Mouse (Mus musculus) limb, embryonic 13.5 days (tissue): Measurements from ENCODE around the gene Echdc3. TPM values are rescaled to one million over a fixed set of nuclear protein-coding genes. Genes with fewer than 3 reads are reported as not detected.
A peak's percentile ranks its signal among the peaks of the same experiment; 100 is the strongest.

ENCODE experiments used
- ATAC-seq: fragments of 200-750 bp; cut with Nextera tagmentation; 2 replicates; pipeline ENCODE4 v1.8.0; 2017; ENCODE audit warnings: low read depth, moderate number of reproducible peaks, moderate TSS enrichment; ENCODE audit not compliant: low FRiP score
- H3K27ac ChIP-seq: fragments of 300-500 bp; sonication (generic); 2 replicates; pipeline ENCODE4 v1.5.1; 2015; ENCODE audit warnings: inconsistent platforms, mild to moderate bottlenecking, moderate library complexity
- H3K27me3 ChIP-seq: fragments of 300-500 bp; sonication (generic); 2 replicates; pipeline ENCODE4 v1.6.1; 2015; ENCODE audit warnings: mild to moderate bottlenecking, inconsistent platforms
- H3K36me3 ChIP-seq: fragments of 300-500 bp; sonication (generic); 2 replicates; pipeline ENCODE4 v1.6.1; 2015; ENCODE audit warnings: inconsistent platforms, mild to moderate bottlenecking, moderate library complexity
- H3K4me1 ChIP-seq: fragments of 300-500 bp; sonication (generic); 2 replicates; pipeline ENCODE4 v1.6.1; 2015; ENCODE audit warnings: inconsistent platforms
- H3K4me2 ChIP-seq: fragments of 300-500 bp; sonication (generic); replicated peaks from 2 replicates; pipeline ENCODE4 v1.6.1; 2015; ENCODE audit warnings: inconsistent platforms, mild to moderate bottlenecking, moderate library complexity
- H3K4me3 ChIP-seq: fragments of 300-500 bp; sonication (generic); 2 replicates; pipeline ENCODE4 v1.5.1; 2015; ENCODE audit warnings: moderate library complexity, mild to moderate bottlenecking, inconsistent platforms
- H3K9ac ChIP-seq: fragments of 300-500 bp; sonication (generic); 2 replicates; pipeline ENCODE4 v1.6.1; 2015; ENCODE audit warnings: mild to moderate bottlenecking, inconsistent platforms
- H3K9me3 ChIP-seq: fragments of 300-500 bp; sonication (generic); 2 replicates; pipeline ENCODE4 v1.6.1; 2016; ENCODE audit warnings: inconsistent platforms
- WGBS: fragments of 180-500 bp; shearing (Covaris S2); methylation state at CpG from one replicate; pipeline ENCODE4 v1.1.7; 2015; 5-methylcytosine and 5-hydroxymethylcytosine counted together
- polyA plus RNA-seq: library from polyadenylated mRNA; unstranded; fragments of >200 nt; fragmentation: Nextera tagmentation; extraction: Ambion mirVana; gene quantifications from 2 replicates; pipeline ENCODE4 v1.2.1, GENCODE M21; 2015

Echdc3 gene
- polyA plus RNA-seq, 1 experiment from 2014 or later, result 5.4 TPM

DNA sequence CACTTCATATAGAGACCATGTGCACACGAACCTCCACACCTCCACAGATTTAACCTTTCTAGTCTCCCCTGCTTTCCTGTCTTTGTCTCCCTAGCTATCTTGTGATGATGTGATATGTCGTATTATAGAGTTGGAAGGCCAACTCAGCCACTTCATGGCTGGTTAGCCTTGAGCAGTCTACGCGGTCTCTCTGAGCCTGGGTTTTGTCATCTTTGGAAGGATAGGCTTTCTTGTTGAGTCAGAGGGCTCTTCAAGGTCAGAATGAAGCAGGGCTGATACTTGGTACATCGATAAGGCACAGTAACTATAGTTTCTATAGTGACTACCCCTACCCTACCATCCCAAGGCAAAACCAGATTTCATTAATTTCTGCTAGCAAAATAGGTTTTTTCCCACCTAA, 28.6 kb upstream of the Echdc3 start:
- no peaks in the 10 kb centered on the region for H3K27me3 ChIP-seq
- no peak overlapping the region for H3K4me2 ChIP-seq
- no peaks in the 10 kb centered on the region for H3K36me3 ChIP-seq
- H3K9me3 ChIP-seq, result peaks cover 7% of the 10 kb centered on the region
- ATAC-seq, result no peak
- H3K9ac ChIP-seq, result no peak overlapping the region
- no peak overlapping the region for H3K27ac ChIP-seq
- H3K4me1 ChIP-seq, result peaks cover 5% of the 10 kb centered on the region; the same call in 1 of the 2 replicates
- WGBS, result 89% methylated on average over 5 of the region's 5 CpGs
- no peak overlapping the region for H3K4me3 ChIP-seq

DNA sequence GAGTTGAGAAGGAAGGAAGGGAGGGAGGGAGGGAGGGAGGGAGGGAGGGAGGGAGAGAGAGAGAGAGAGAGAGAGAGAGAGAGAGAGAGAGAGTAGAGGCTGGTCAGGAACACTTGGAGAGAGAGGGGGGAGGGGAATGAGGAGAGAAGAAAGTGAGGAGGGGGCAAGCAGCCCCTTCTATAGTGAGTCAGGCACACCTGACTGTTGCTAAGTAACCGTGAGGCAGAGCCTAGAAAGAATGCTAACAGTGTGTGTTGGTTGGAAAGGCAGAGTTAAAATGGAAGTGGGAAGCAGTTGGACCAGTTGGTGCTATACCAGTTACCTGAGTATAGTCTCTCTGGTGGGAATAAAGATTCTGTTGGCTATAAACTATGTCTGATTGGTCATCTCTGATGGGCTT, 27.2 kb upstream of the Echdc3 start:
- no peak overlapping the region for H3K4me3 ChIP-seq

DNA sequence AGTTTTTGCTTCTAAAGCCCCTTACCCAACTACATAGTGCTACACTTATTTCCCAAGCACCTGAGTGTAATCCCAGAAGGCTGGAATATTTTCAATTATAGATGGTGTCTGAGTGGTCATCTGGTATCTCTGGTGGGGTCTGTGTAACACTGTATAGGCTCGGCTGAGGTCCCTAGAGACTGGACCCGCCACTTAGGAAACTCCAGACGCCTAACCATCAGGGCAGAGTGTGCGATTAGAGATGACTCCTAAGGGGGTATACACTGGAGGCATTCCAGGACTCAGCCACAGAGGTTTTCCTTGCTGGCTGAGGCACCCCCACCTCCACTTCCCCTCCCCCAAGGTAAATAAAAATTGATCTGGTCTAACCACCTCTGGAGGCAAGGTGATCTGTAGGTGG, 26.5 kb upstream of the Echdc3 start:
- no peak for ATAC-seq
- H3K9ac ChIP-seq, result no peak overlapping the region
- no peaks in the 10 kb centered on the region for H3K27me3 ChIP-seq
- no peaks in the 10 kb centered on the region for H3K9me3 ChIP-seq
- no peak overlapping the region for H3K4me3 ChIP-seq
- no peak overlapping the region for H3K27ac ChIP-seq
- H3K36me3 ChIP-seq, result no peaks in the 10 kb centered on the region
- 50% methylated on average over 4 of the region's 4 CpGs for WGBS
- H3K4me1 ChIP-seq, result peaks cover 5% of the 10 kb centered on the region; the same call in 1 of the 2 replicates
- no peak overlapping the region for H3K4me2 ChIP-seq

More for the DNA sequence above, 27.2 kb upstream of the Echdc3 start:
- Histone ChIP-seq H3K9me3 (no peaks in the 10 kb centered on the region), H3K36me3 (no peaks in the 10 kb centered on the region), H3K27me3 (no peaks in the 10 kb centered on the region), H3K4me2 (no peak overlapping the region), H3K9ac (no peak overlapping the region), H3K27ac (no peak overlapping the region), H3K4me1 (peaks cover 5% of the 10 kb centered on the region; the same call in 1 of the 2 replicates)
- ATAC-seq, result no peak
- WGBS, result 71% methylated on average over 1 of the region's 1 CpGs

DNA sequence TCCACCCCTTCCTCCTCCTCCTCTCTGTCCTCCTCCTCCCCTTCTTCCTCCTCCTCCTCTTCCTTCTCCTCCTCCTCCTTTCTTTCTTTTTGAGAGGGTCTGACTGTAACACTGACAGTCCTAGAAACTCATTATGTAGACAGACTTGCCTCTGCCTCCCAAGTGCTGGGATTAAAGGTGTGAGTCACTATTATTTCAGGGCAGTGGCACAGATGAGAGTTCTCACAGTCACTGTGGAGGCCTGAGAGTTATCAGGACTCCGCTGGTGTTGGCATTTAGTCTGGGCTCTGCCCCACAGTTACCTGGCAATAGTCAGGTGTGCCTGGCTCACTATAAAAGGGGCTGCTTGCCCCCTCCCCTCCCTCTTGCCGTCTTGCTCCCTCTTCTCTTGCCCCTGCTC, 25.8 kb upstream of the Echdc3 start:
- ATAC-seq, result no peak
- Histone ChIP-seq H3K9ac (no peak overlapping the region), H3K27me3 (no peaks in the 10 kb centered on the region), H3K27ac (no peak overlapping the region), H3K4me2 (no peak overlapping the region), H3K36me3 (no peaks in the 10 kb centered on the region), H3K4me1 (peaks cover 5% of the 10 kb centered on the region; the same call in 1 of the 2 replicates), H3K9me3 (no peaks in the 10 kb centered on the region), H3K4me3 (no peak overlapping the region)
- WGBS, result 43% methylated on average over 2 of the region's 2 CpGs

DNA sequence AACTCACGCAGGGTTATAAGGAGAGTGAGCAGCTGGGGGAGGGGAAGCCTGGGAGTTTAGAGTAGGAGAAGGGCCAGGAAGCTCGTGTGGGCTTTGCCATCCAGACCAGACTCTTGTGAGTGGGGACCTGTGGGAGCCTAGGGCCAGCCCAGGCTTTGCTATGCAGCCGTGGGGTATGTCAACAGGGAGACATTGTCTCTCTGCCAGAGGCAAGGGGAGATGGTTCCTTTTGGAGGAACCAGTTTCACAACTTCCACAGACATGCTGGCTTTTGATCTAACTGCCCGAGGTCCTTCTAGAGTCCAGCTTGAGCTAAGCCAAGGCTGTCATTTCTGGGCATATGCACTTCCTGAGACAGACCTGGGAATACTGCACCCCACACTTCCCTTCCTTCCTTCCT, 25.4 kb upstream of the Echdc3 start:
- Histone ChIP-seq H3K9ac (no peak overlapping the region), H3K4me3 (no peak overlapping the region), H3K4me1 (peaks cover 7% of the 10 kb centered on the region; the same call in 1 of the 2 replicates), H3K9me3 (no peaks in the 10 kb centered on the region), H3K27ac (no peak overlapping the region), H3K27me3 (no peaks in the 10 kb centered on the region), H3K36me3 (no peaks in the 10 kb centered on the region), H3K4me2 (no peak overlapping the region)
- 41% methylated on average over 4 of the region's 4 CpGs for WGBS
- no peak for ATAC-seq

DNA sequence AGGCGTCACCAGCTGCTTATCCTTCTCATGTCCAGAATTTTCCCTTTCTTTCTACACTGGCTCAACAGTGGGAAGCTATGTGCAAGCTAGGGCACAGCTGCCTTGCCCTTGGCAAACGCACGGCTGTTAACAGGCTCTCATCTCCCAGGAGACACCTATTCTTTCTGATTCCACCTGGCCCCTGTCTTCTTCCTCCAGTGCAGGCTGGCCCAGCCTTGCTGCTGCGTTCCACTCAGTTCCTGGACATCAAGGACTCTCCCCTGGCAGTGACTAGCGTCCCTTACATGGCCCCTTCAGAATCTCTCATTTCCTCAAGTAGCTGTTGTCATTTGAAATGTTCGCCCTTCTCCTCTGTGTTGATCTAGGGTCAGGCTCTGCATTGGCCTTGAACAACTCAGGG, 20.5 kb upstream of the Echdc3 start:
- Histone ChIP-seq H3K4me3 (no peak overlapping the region), H3K4me2 (no peak overlapping the region), H3K27ac (no peak overlapping the region), H3K9me3 (no peaks in the 10 kb centered on the region), H3K27me3 (no peaks in the 10 kb centered on the region), H3K4me1 (peaks cover 3% of the 10 kb centered on the region; the same call in 1 of the 2 replicates), H3K36me3 (no peaks in the 10 kb centered on the region), H3K9ac (no peak overlapping the region)
- no peak for ATAC-seq
- WGBS, result 68% methylated on average over 6 of the region's 6 CpGs

GRCm38 (mm10) chr2:6232755-6233154, 19.9 kb upstream of the Echdc3 start:
- peaks cover 3% of the 10 kb centered on the region; the same call in 1 of the 2 replicates for H3K4me1 ChIP-seq
- no peak overlapping the region for H3K9ac ChIP-seq
- ATAC-seq, result no peak
- WGBS, result 80% methylated on average over 7 of the region's 7 CpGs
- no peaks in the 10 kb centered on the region for H3K36me3 ChIP-seq
- H3K9me3 ChIP-seq, result no peaks in the 10 kb centered on the region
- H3K4me2 ChIP-seq, result no peak overlapping the region
- no peaks in the 10 kb centered on the region for H3K27me3 ChIP-seq
- H3K27ac ChIP-seq, result no peak overlapping the region
- no peak overlapping the region for H3K4me3 ChIP-seq

- 0 out of 2 replicates have a peak, but pooled peaks have one; percentile 11 for ATAC-seq
- WGBS, result 74% methylated on average over 6 of the region's 6 CpGs
Measured at GRCm38 (mm10) chr2:6230865-6231264, 18.0 kb upstream of the Echdc3 start.

DNA sequence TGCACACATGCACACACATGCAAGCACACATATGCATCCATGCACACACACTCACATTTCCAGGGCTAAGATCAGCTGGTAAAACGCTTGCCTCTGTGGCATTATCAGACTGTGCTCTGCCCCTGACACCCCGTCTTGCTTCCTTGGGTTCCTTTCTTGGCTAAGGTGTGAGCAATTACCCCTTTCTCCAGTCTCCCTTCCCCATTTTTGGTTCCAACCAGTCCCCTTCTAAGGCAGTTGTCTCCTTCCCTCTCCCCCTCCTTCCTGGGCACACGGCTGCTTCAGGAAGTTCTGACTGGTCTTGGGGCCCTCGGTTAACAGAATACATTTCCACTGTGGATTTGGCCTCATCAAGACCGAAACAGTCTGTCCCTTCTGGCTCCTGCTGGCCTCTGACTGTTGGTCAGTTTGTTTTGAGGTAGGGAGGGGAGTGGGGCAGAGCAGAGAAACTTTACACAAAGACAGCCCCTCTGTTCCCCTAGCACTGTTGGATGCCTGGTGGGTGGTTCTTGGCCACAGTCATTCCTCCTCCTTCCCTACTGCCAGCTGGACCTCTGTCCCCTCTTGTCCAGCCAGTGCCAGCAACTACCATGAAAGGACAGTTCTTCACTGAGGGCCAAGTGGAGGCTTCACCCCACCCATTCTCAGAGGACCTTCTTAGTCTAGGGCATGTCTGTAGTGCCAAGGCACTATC, 16.9 kb upstream of the Echdc3 start:
- no peaks in the 10 kb centered on the region for H3K36me3 ChIP-seq
- H3K4me2 ChIP-seq, result no peak overlapping the region
- 78% methylated on average over 5 of the region's 5 CpGs for WGBS
- no peak for ATAC-seq
- peaks cover 5% of the 10 kb centered on the region for H3K9me3 ChIP-seq
- no peaks in the 10 kb centered on the region for H3K27me3 ChIP-seq
- peaks cover 3% of the 10 kb centered on the region; the same call in 1 of the 2 replicates for H3K4me1 ChIP-seq
- no peak overlapping the region for H3K4me3 ChIP-seq
- no peak overlapping the region for H3K27ac ChIP-seq
- H3K9ac ChIP-seq, result no peak overlapping the region

More at GRCm38 (mm10) chr2:6230865-6231264, 18.0 kb upstream of the Echdc3 start:
- Histone ChIP-seq H3K4me3 (no peak overlapping the region), H3K36me3 (no peaks in the 10 kb centered on the region), H3K9me3 (no peaks in the 10 kb centered on the region), H3K4me2 (no peak overlapping the region), H3K27me3 (no peaks in the 10 kb centered on the region), H3K27ac (no peak overlapping the region), H3K4me1 (peaks cover 3% of the 10 kb centered on the region; the same call in 1 of the 2 replicates), H3K9ac (no peak overlapping the region)

GRCm38 (mm10) chr2:6227059-6227445, 14.2 kb upstream of the Echdc3 start:
- no peak for ATAC-seq
- Histone ChIP-seq H3K9me3 (peaks cover 8% of the 10 kb centered on the region), H3K9ac (no peak overlapping the region), H3K4me1 (no peaks in the 10 kb centered on the region), H3K36me3 (no peaks in the 10 kb centered on the region), H3K27me3 (no peaks in the 10 kb centered on the region), H3K4me2 (no peak overlapping the region), H3K27ac (no peak overlapping the region), H3K4me3 (no peak overlapping the region)
- WGBS, result 83% methylated on average over 7 of the region's 7 CpGs

DNA sequence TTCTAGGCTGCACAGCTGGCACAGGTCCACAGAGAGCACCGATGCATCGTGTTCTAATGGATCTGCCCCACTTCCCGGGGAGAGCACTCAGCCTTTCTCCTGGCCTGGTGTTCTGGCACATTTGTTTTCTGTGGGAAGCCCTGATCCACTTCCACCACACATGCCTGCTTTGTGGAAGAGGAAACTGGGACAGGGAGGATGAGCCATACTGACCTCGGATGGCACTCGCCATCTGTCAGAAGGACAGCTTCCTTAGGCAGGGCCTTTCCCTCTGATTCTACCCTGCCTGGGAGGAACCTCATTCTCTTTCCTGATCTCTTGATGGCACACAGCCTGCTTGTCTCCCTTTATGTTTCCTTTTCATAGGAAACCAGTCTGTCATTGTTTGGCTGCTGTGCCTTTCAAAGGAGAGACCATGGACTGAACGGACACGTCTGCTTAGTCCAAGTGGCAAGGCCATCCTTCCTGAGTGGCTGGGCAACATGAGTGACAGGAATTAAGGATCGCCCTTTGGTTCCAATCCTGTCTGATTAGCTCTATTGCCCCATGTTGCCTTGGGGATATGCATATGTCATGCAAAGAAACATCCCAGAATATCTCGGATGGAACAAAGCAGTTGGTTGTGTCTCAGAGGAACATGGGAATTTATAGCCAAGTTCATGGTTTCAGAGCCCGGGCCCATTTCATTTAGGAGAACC, 13.7 kb upstream of the Echdc3 start:
- WGBS, result 85% methylated on average over 10 of the region's 10 CpGs
- Histone ChIP-seq H3K27ac (no peak overlapping the region), H3K36me3 (no peaks in the 10 kb centered on the region)

GRCm38 (mm10) chr2:6220141-6220805, 7.4 kb upstream of the Echdc3 start:
- Histone ChIP-seq H3K4me1 (no peaks in the 10 kb centered on the region), H3K9me3 (peaks cover 8% of the 10 kb centered on the region), H3K27ac (no peak overlapping the region), H3K9ac (no peak overlapping the region), H3K36me3 (no peaks in the 10 kb centered on the region), H3K27me3 (no peaks in the 10 kb centered on the region), H3K4me3 (no peak overlapping the region), H3K4me2 (no peak overlapping the region)
- 19% methylated on average over 4 of the region's 4 CpGs for WGBS
- 0 out of 2 replicates have a peak, but pooled peaks have one; percentile 51 for ATAC-seq

More for the DNA sequence above, 13.7 kb upstream of the Echdc3 start:
- H3K9me3 ChIP-seq, result peaks cover 8% of the 10 kb centered on the region
- no peak overlapping the region for H3K4me2 ChIP-seq
- no peak for ATAC-seq
- H3K4me1 ChIP-seq, result no peaks in the 10 kb centered on the region
- H3K27me3 ChIP-seq, result no peaks in the 10 kb centered on the region
- no peak overlapping the region for H3K9ac ChIP-seq
- no peak overlapping the region for H3K4me3 ChIP-seq
